13 mouse cellular contexts compared by ENCODE assay signal in genomic region chr4:136651882-136652527, GRCm38 (mm10). TPM values are rescaled to one million over a fixed set of nuclear protein-coding genes. Genes with fewer than 3 reads are reported as not detected.
DNase-seq lines count a peak whose midpoint lies in the region; ATAC-seq and TF ChIP-seq lines count a peak whose summit lies in the region.
"Had no signal": no experiment of that assay in that cellular context is flagged by ENCODE, and none has a peak within 500 bp of the region (broad histone marks: within the 10 kb centered on the region; RNA-seq: fewer than 3 reads in every experiment).

No protein-coding gene starts in this region.

- H3K9me3 ChIP-seq in liver, embryonic 11.5 days (ENCODE audit: control insufficient read depth, low read length), result no peaks in the 10 kb centered on the region
- no peaks in the 10 kb centered on the region for H3K9me3 ChIP-seq in liver, postnatal 0 days (ENCODE audit: low read length)
- peaks cover under 1% of the 10 kb centered on the region; the same call in 1 of the 2 replicates for H3K9me3 ChIP-seq in forebrain, embryonic 10.5 days
- H3K9me3 ChIP-seq: heart, embryonic 15.5 days had no signal

- peaks cover 23% of the 10 kb centered on the region for H3K4me1 ChIP-seq in liver, embryonic 11.5 days (replicated peaks; ENCODE audit: control insufficient read depth, insufficient read depth, low read length)
- H3K4me1 ChIP-seq in liver, postnatal 0 days (ENCODE audit: insufficient read depth), result no peaks in the 10 kb centered on the region
- H3K4me1 ChIP-seq in forebrain, embryonic 10.5 days, result peaks cover 40% of the 10 kb centered on the region

- H3K4me2 ChIP-seq in liver, embryonic 11.5 days, result no peak overlapping the region
- H3K4me2 ChIP-seq in liver, postnatal 0 days (ENCODE audit: low read depth, low read length), result no peak overlapping the region
- H3K4me2 ChIP-seq: heart, embryonic 15.5 days had no signal

- no peak for ATAC-seq in liver, embryonic 11.5 days (replicated peaks; ENCODE audit: low FRiP score)
- no peak for ATAC-seq in liver, postnatal 0 days

- TF ChIP-seq EP300 in liver, postnatal 0 days (IDR thresholded peaks at IDR 0.05; ENCODE audit: low read depth), result no peak

- DNase-seq in liver, embryonic 11.5 days (ENCODE audit: low spot score), result no peak
- DNase-seq in liver, postnatal 0 days, result no peak
- no peak for DNase-seq in forebrain, embryonic 10.5 days (ENCODE audit: extremely low spot score, low spot score)
- DNase-seq in layer of hippocampus, postnatal 10 days (ENCODE audit: low spot score in 2 of 2), result peak; percentile 60 to 67
- peak; percentile 21 for DNase-seq in retina, embryonic 14.5 days (ENCODE audit: low spot score)
- no peak for DNase-seq in urinary bladder, postnatal 14 days (ENCODE audit: low spot score)
- DNase-seq in heart, adult 11 months, result no peak
- no peak for DNase-seq in spleen, postnatal 36 days (ENCODE audit: low spot score in 2 of 2)
- DNase-seq: adrenal gland, adult 8-10 months had no signal

- H3K4me3 ChIP-seq in liver, embryonic 11.5 days (ENCODE audit: low read depth, low read length), result no peak overlapping the region
- H3K4me3 ChIP-seq in liver, postnatal 0 days (ENCODE audit: low read depth, low read length), result no peak overlapping the region
- H3K4me3 ChIP-seq in forebrain, embryonic 10.5 days, result no peak overlapping the region
- H3K4me3 ChIP-seq: heart, embryonic 15.5 days had no signal

- 70% methylated on average over 13 of the region's 13 CpGs for WGBS in liver, embryonic 11.5 days
- 67% methylated on average over 13 of the region's 13 CpGs for WGBS in liver, postnatal 0 days (ENCODE audit: insufficient replicate concordance)
- WGBS in forebrain, embryonic 10.5 days, result 73% methylated on average over 13 of the region's 13 CpGs

- H3K36me3 ChIP-seq in liver, embryonic 11.5 days (ENCODE audit: control insufficient read depth, insufficient read depth, low read length), result no peaks in the 10 kb centered on the region
- H3K36me3 ChIP-seq in liver, postnatal 0 days (replicated peaks; ENCODE audit: insufficient read depth, low read length), result no peaks in the 10 kb centered on the region
- H3K36me3 ChIP-seq in forebrain, embryonic 10.5 days (replicated peaks), result peaks cover 49% of the 10 kb centered on the region
- H3K36me3 ChIP-seq: heart, embryonic 15.5 days had no signal

- no peak overlapping the region; the same call in 1 of the 2 replicates for H3K9ac ChIP-seq in liver, embryonic 11.5 days (ENCODE audit: low read depth, low read length)
- no peak overlapping the region for H3K9ac ChIP-seq in liver, postnatal 0 days (replicated peaks)
- H3K9ac ChIP-seq: heart, embryonic 15.5 days had no signal

- no peaks in the 10 kb centered on the region for H3K27me3 ChIP-seq in liver, embryonic 11.5 days (replicated peaks; ENCODE audit: control insufficient read depth, insufficient read depth, low read length)
- no peaks in the 10 kb centered on the region for H3K27me3 ChIP-seq in liver, postnatal 0 days (ENCODE audit: insufficient read depth, low read length)
- no peaks in the 10 kb centered on the region for H3K27me3 ChIP-seq in forebrain, embryonic 10.5 days (ENCODE audit: poor library complexity, severe bottlenecking)

- peak overlapping the region; percentile 77 for H3K27ac ChIP-seq in liver, embryonic 11.5 days (ENCODE audit: low read depth, low read length)
- no peak overlapping the region for H3K27ac ChIP-seq in liver, postnatal 0 days (ENCODE audit: low read depth)
- peak overlapping the region; percentile 60 for H3K27ac ChIP-seq in forebrain, embryonic 10.5 days
- H3K27ac ChIP-seq: heart, embryonic 15.5 days had no signal

- no peak for TF ChIP-seq CTCF in liver, postnatal 0 days (IDR thresholded peaks at IDR 0.05; ENCODE audit: low read depth)

RNA-seq across cellular contexts. Expression of gene Lactbl1, which starts 29.6 kb away (rescaled TPM):
- polyA plus RNA-seq in liver, embryonic 11.5 days (2014; fragmentation: Nextera tagmentation; extraction: Ambion mirVana), result not detected in 2 replicates
- not detected in 2 replicates for polyA plus RNA-seq in liver, postnatal 0 days (2015; fragmentation: Nextera tagmentation; extraction: Ambion mirVana)
- not detected in 2 replicates for polyA plus RNA-seq in forebrain, embryonic 10.5 days (2016; fragmentation: Nextera tagmentation; extraction: Ambion mirVana)
- total RNA-seq in layer of hippocampus, postnatal 10 days (2021), result under 1 TPM in 1 of 2 experiments, not detected in 1; 0.11 TPM
- total RNA-seq: adrenal gland, adult 8-10 months had no signal
- polyA plus RNA-seq: heart, embryonic 15.5 days; lung, embryonic 16.5 days had no signal

RNA-seq across cellular contexts. Expression of gene Tex46, which starts 41.8 kb away (rescaled TPM):
- not detected in 2 replicates for polyA plus RNA-seq in liver, embryonic 11.5 days (2014; fragmentation: Nextera tagmentation; extraction: Ambion mirVana)
- polyA plus RNA-seq in liver, postnatal 0 days (2015; fragmentation: Nextera tagmentation; extraction: Ambion mirVana), result not detected in 2 replicates
- polyA plus RNA-seq in forebrain, embryonic 10.5 days (2016; fragmentation: Nextera tagmentation; extraction: Ambion mirVana), result not detected in 2 replicates
- total RNA-seq in layer of hippocampus, postnatal 10 days (2021), result not detected
- total RNA-seq: adrenal gland, adult 8-10 months; layer of hippocampus, postnatal 25 days had no signal
- polyA plus RNA-seq: frontal cortex, adult 2 months; heart, embryonic 15.5 days; lung, embryonic 16.5 days had no signal

RNA-seq across cellular contexts. Expression of gene Kdm1a, which starts 49.5 kb away (rescaled TPM):
- polyA plus RNA-seq in liver, embryonic 11.5 days (2014; fragmentation: Nextera tagmentation; extraction: Ambion mirVana), result 35.4 and 37.5 TPM in 2 replicates
- polyA plus RNA-seq in liver, postnatal 0 days (2015; fragmentation: Nextera tagmentation; extraction: Ambion mirVana), result 6.3 and 6.8 TPM in 2 replicates
- 50.0 and 52.2 TPM in 2 replicates for polyA plus RNA-seq in forebrain, embryonic 10.5 days (2016; fragmentation: Nextera tagmentation; extraction: Ambion mirVana)
- total RNA-seq in layer of hippocampus, postnatal 10 days (2021), result 100 to 1,000 TPM; 129 to 136 TPM

Comparison
In these comparisons a context has a peak if more than half of its experiments do, and no peak if none do; other contexts are left out.
1. DNase-seq: peak in layer of hippocampus, postnatal 10 days (2 of 2) and retina, embryonic 14.5 days (single experiment); none in liver, embryonic 11.5 days (single experiment), liver, postnatal 0 days (single experiment), forebrain, embryonic 10.5 days (single experiment), urinary bladder, postnatal 14 days (single experiment), heart, adult 11 months (single experiment) and spleen, postnatal 36 days (0 of 2).